19 mouse cellular contexts compared by ENCODE assay signal in the genomic region with DNA sequence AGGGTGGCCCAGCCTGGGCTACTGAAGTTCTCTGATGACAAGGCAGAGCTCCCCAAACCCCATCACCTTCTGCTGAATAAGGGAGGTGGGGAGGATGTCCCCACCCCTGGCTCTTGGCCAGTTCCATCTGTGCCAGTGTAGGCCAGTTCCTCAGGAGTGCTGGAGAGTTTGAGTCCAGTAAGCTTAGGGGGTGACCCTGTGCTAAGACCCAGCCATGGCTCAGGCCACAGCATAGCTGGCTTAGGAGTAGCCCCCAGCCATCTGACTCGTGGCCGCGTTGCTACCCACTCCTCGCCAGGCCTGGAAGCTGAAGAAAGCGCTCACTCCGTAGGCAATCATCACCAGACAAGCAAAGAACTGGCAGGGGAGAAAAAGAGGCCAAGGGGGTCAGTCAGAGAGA. TPM values are rescaled to one million over a fixed set of nuclear protein-coding genes. Genes with fewer than 3 reads are reported as not detected.
DNase-seq lines count a peak whose midpoint lies in the region; ATAC-seq and TF ChIP-seq lines count a peak whose summit lies in the region.
"Had no signal": no experiment of that assay in that cellular context is flagged by ENCODE, and none has a peak within 500 bp of the region (broad histone marks: within the 10 kb centered on the region; RNA-seq: fewer than 3 reads in every experiment).

No protein-coding gene starts in this region.

- TF ChIP-seq CTCF in stomach, postnatal 0 days (IDR thresholded peaks at IDR 0.05; ENCODE audit: low read depth): no peak

- no peaks in the 10 kb centered on the region for H3K9me3 ChIP-seq in hindbrain, embryonic 10.5 days
- no peaks in the 10 kb centered on the region for H3K9me3 ChIP-seq in hindbrain, embryonic 14.5 days (ENCODE audit: control insufficient read depth, low read length)
- H3K9me3 ChIP-seq in neural tube, embryonic 11.5 days (ENCODE audit: control insufficient read depth, low read length): no peaks in the 10 kb centered on the region
- no peaks in the 10 kb centered on the region for H3K9me3 ChIP-seq in neural tube, embryonic 15.5 days (replicated peaks)
- peaks cover 3% of the 10 kb centered on the region; the same call in 1 of the 2 replicates for H3K9me3 ChIP-seq in midbrain, embryonic 11.5 days (ENCODE audit: control insufficient read depth, low read length)
- H3K9me3 ChIP-seq in stomach, postnatal 0 days (ENCODE audit: control insufficient read depth, low read length): no peaks in the 10 kb centered on the region
- H3K9me3 ChIP-seq in heart, embryonic 12.5 days (replicated peaks): no peaks in the 10 kb centered on the region
- H3K9me3 ChIP-seq: intestine, embryonic 15.5 days; lung, embryonic 15.5 days had no signal

- H3K36me3 ChIP-seq in hindbrain, embryonic 10.5 days: peaks cover 61% of the 10 kb centered on the region
- peaks cover 45% of the 10 kb centered on the region for H3K36me3 ChIP-seq in hindbrain, embryonic 14.5 days (replicated peaks; ENCODE audit: control insufficient read depth, insufficient read depth)
- peaks cover 9% of the 10 kb centered on the region; the same call in 1 of the 2 replicates for H3K36me3 ChIP-seq in neural tube, embryonic 11.5 days (ENCODE audit: control insufficient read depth, insufficient read depth, low read length)
- H3K36me3 ChIP-seq in neural tube, embryonic 15.5 days: peaks cover 41% of the 10 kb centered on the region
- H3K36me3 ChIP-seq in midbrain, embryonic 11.5 days (ENCODE audit: control insufficient read depth, insufficient read depth, low read length): peaks cover 25% of the 10 kb centered on the region
- peaks cover 32% of the 10 kb centered on the region for H3K36me3 ChIP-seq in stomach, postnatal 0 days (ENCODE audit: control insufficient read depth, insufficient read depth, low read length)
- peaks cover 41% of the 10 kb centered on the region for H3K36me3 ChIP-seq in heart, embryonic 12.5 days

- DNase-seq in hindbrain, embryonic 10.5 days (ENCODE audit: low spot score): no peak
- no peak for DNase-seq in hindbrain, embryonic 14.5 days (ENCODE audit: low spot score)
- no peak for DNase-seq in neural tube, embryonic 11.5 days (ENCODE audit: low spot score)
- no peak for DNase-seq in midbrain, embryonic 11.5 days (ENCODE audit: low spot score, missing footprints)
- no peak for DNase-seq in stomach, postnatal 0 days (ENCODE audit: low spot score)
- no peak for DNase-seq in embryo, embryonic 10 days (ENCODE audit: low spot score)
- DNase-seq: adrenal gland, postnatal 36 days; cerebellum, adult 8-10 months; gastrocnemius, postnatal 25 days; kidney, postnatal 25 days; layer of hippocampus, adult 9-11 months; thymus, postnatal 4 days had no signal

- no peak overlapping the region for H3K4me3 ChIP-seq in hindbrain, embryonic 10.5 days
- H3K4me3 ChIP-seq in hindbrain, embryonic 14.5 days (replicated peaks; ENCODE audit: low read length): no peak overlapping the region
- H3K4me3 ChIP-seq in neural tube, embryonic 11.5 days (ENCODE audit: low read depth, low read length): no peak overlapping the region
- no peak overlapping the region for H3K4me3 ChIP-seq in neural tube, embryonic 15.5 days (replicated peaks)
- H3K4me3 ChIP-seq in midbrain, embryonic 11.5 days (ENCODE audit: low read depth, low read length): no peak overlapping the region
- no peak overlapping the region for H3K4me3 ChIP-seq in stomach, postnatal 0 days (ENCODE audit: low read depth, low read length)
- H3K4me3 ChIP-seq in heart, embryonic 12.5 days: no peak overlapping the region
- H3K4me3 ChIP-seq: intestine, embryonic 15.5 days; lung, embryonic 15.5 days had no signal

- no peak for TF ChIP-seq EP300 in stomach, postnatal 0 days (optimal IDR thresholded peaks at IDR 0.05)

- H3K4me2 ChIP-seq in hindbrain, embryonic 14.5 days (replicated peaks): no peak overlapping the region
- no peak overlapping the region for H3K4me2 ChIP-seq in neural tube, embryonic 11.5 days (ENCODE audit: low read depth)
- no peak overlapping the region for H3K4me2 ChIP-seq in neural tube, embryonic 15.5 days
- H3K4me2 ChIP-seq in midbrain, embryonic 11.5 days: no peak overlapping the region
- no peak overlapping the region for H3K4me2 ChIP-seq in stomach, postnatal 0 days (replicated peaks; ENCODE audit: low read depth)
- H3K4me2 ChIP-seq in heart, embryonic 12.5 days: no peak overlapping the region
- H3K4me2 ChIP-seq: heart, embryonic 11.5 days; intestine, embryonic 15.5 days; lung, embryonic 15.5 days had no signal

- H3K9ac ChIP-seq in hindbrain, embryonic 14.5 days: no peak overlapping the region
- H3K9ac ChIP-seq in neural tube, embryonic 11.5 days (ENCODE audit: low read length): no peak overlapping the region
- H3K9ac ChIP-seq in neural tube, embryonic 15.5 days (replicated peaks): no peak overlapping the region
- H3K9ac ChIP-seq in midbrain, embryonic 11.5 days (ENCODE audit: low read length): no peak overlapping the region
- H3K9ac ChIP-seq in stomach, postnatal 0 days (ENCODE audit: low read length): no peak overlapping the region
- H3K9ac ChIP-seq in heart, embryonic 12.5 days: no peak overlapping the region
- H3K9ac ChIP-seq: intestine, embryonic 15.5 days; lung, embryonic 15.5 days had no signal

- ATAC-seq in hindbrain, embryonic 14.5 days (ENCODE audit: low FRiP score): no peak
- 0 out of 2 replicates have a peak, but pooled peaks have one; percentile 31 for ATAC-seq in neural tube, embryonic 11.5 days (ENCODE audit: insufficient read depth, low FRiP score, low TSS enrichment)
- no peak for ATAC-seq in neural tube, embryonic 15.5 days (ENCODE audit: low FRiP score)
- ATAC-seq in midbrain, embryonic 11.5 days (ENCODE audit: low FRiP score): peak; percentile 46; the same call in 1 of the 2 replicates
- no peak for ATAC-seq in stomach, postnatal 0 days (ENCODE audit: low FRiP score, low TSS enrichment)
- no peak; the same call in 1 of the 2 replicates for ATAC-seq in heart, embryonic 12.5 days (ENCODE audit: insufficient number of reproducible peaks, low FRiP score)
- ATAC-seq: activated CD4-positive, CD25-positive, alpha-beta regulatory T cell, adult 4 months; intestine, embryonic 15.5 days; Patski had no signal

- 78% methylated on average over 6 of the region's 6 CpGs for WGBS in hindbrain, embryonic 10.5 days
- 84% methylated on average over 6 of the region's 6 CpGs for WGBS in hindbrain, embryonic 14.5 days
- WGBS in neural tube, embryonic 11.5 days: 82% methylated on average over 6 of the region's 6 CpGs
- 87% methylated on average over 6 of the region's 6 CpGs for WGBS in neural tube, embryonic 15.5 days
- 87% methylated on average over 6 of the region's 6 CpGs for WGBS in midbrain, embryonic 11.5 days
- 85% methylated on average over 6 of the region's 6 CpGs for WGBS in stomach, postnatal 0 days
- 80% methylated on average over 6 of the region's 6 CpGs for WGBS in heart, embryonic 12.5 days

- H3K27me3 ChIP-seq in hindbrain, embryonic 10.5 days (ENCODE audit: insufficient read depth, poor library complexity, severe bottlenecking): no peaks in the 10 kb centered on the region
- H3K27me3 ChIP-seq in hindbrain, embryonic 14.5 days (ENCODE audit: control insufficient read depth, insufficient read depth, low read length): no peaks in the 10 kb centered on the region
- H3K27me3 ChIP-seq in neural tube, embryonic 11.5 days (ENCODE audit: control insufficient read depth, insufficient read depth, low read length): no peaks in the 10 kb centered on the region
- no peaks in the 10 kb centered on the region for H3K27me3 ChIP-seq in neural tube, embryonic 15.5 days (replicated peaks)
- no peaks in the 10 kb centered on the region for H3K27me3 ChIP-seq in midbrain, embryonic 11.5 days (ENCODE audit: control insufficient read depth, insufficient read depth, low read length)
- H3K27me3 ChIP-seq in stomach, postnatal 0 days (ENCODE audit: control insufficient read depth, insufficient read depth, low read length): no peaks in the 10 kb centered on the region
- H3K27me3 ChIP-seq in heart, embryonic 12.5 days (replicated peaks): no peaks in the 10 kb centered on the region; the same call in 1 of the 2 replicates
- H3K27me3 ChIP-seq: intestine, embryonic 15.5 days; lung, embryonic 15.5 days; Patski had no signal

- H3K27ac ChIP-seq in hindbrain, embryonic 10.5 days: peak overlapping the region; percentile 18; the same call in 1 of the 2 replicates
- no peak overlapping the region for H3K27ac ChIP-seq in hindbrain, embryonic 14.5 days
- H3K27ac ChIP-seq in neural tube, embryonic 11.5 days (ENCODE audit: low read depth, low read length): no peak overlapping the region
- no peak overlapping the region for H3K27ac ChIP-seq in neural tube, embryonic 15.5 days (replicated peaks)
- no peak overlapping the region for H3K27ac ChIP-seq in midbrain, embryonic 11.5 days (ENCODE audit: low read depth, low read length)
- H3K27ac ChIP-seq in stomach, postnatal 0 days (replicated peaks): 0 out of 2 replicates have a peak overlapping the region, but pooled peaks have one; percentile 40
- no peak overlapping the region for H3K27ac ChIP-seq in heart, embryonic 12.5 days (ENCODE audit: poor library complexity, severe bottlenecking)
- H3K27ac ChIP-seq: intestine, embryonic 15.5 days; lung, embryonic 15.5 days had no signal

- 0 out of 2 replicates have a peak, but pooled peaks cover 2% of the 10 kb centered on the region for H3K4me1 ChIP-seq in hindbrain, embryonic 10.5 days (replicated peaks)
- H3K4me1 ChIP-seq in hindbrain, embryonic 14.5 days (replicated peaks; ENCODE audit: control insufficient read depth, insufficient read depth, low read length): no peaks in the 10 kb centered on the region
- H3K4me1 ChIP-seq in neural tube, embryonic 11.5 days (ENCODE audit: control insufficient read depth, insufficient read depth, low read length): no peaks in the 10 kb centered on the region
- 0 out of 2 replicates have a peak, but pooled peaks cover 4% of the 10 kb centered on the region for H3K4me1 ChIP-seq in neural tube, embryonic 15.5 days
- H3K4me1 ChIP-seq in midbrain, embryonic 11.5 days (ENCODE audit: control insufficient read depth, insufficient read depth, low read length): no peaks in the 10 kb centered on the region
- H3K4me1 ChIP-seq in stomach, postnatal 0 days (replicated peaks; ENCODE audit: control insufficient read depth, insufficient read depth): peaks cover 3% of the 10 kb centered on the region; the same call in 1 of the 2 replicates
- H3K4me1 ChIP-seq in heart, embryonic 12.5 days (replicated peaks): no peaks in the 10 kb centered on the region

RNA-seq across cellular contexts. Expression of a gene that starts 9.5 kb away (rescaled TPM):
- polyA plus RNA-seq in hindbrain, embryonic 10.5 days (2016; fragmentation: Nextera tagmentation; extraction: Ambion mirVana): 205 and 217 TPM in 2 replicates
- polyA plus RNA-seq in hindbrain, embryonic 14.5 days (2014; fragmentation: Nextera tagmentation; extraction: Ambion mirVana): 88.2 and 96.3 TPM in 2 replicates
- 89.6 and 95.5 TPM in 2 replicates for polyA plus RNA-seq in neural tube, embryonic 11.5 days (2014; fragmentation: Nextera tagmentation; extraction: Ambion mirVana)
- polyA plus RNA-seq in neural tube, embryonic 15.5 days (2015; fragmentation: Nextera tagmentation; extraction: Ambion mirVana): 179 and 182 TPM in 2 replicates
- polyA plus RNA-seq in midbrain, embryonic 11.5 days (2014; fragmentation: Nextera tagmentation; extraction: Ambion mirVana): 94.6 and 108 TPM in 2 replicates
- polyA plus RNA-seq in stomach, postnatal 0 days (2015; fragmentation: Nextera tagmentation; extraction: Ambion mirVana): 91.2 and 94.2 TPM in 2 replicates
- polyA plus RNA-seq in heart, embryonic 12.5 days (2016; fragmentation: Nextera tagmentation; extraction: Ambion mirVana): 129 and 142 TPM in 2 replicates

RNA-seq across cellular contexts. Expression of a gene that starts 20.2 kb away (rescaled TPM):
- 0.15 and 0.21 TPM in 2 replicates for polyA plus RNA-seq in hindbrain, embryonic 10.5 days (2016; fragmentation: Nextera tagmentation; extraction: Ambion mirVana)
- polyA plus RNA-seq in hindbrain, embryonic 14.5 days (2014; fragmentation: Nextera tagmentation; extraction: Ambion mirVana): 2.0 and 2.2 TPM in 2 replicates
- 0.42 and 0.56 TPM in 2 replicates for polyA plus RNA-seq in neural tube, embryonic 11.5 days (2014; fragmentation: Nextera tagmentation; extraction: Ambion mirVana)
- polyA plus RNA-seq in neural tube, embryonic 15.5 days (2015; fragmentation: Nextera tagmentation; extraction: Ambion mirVana): 3.9 and 8.6 TPM in 2 replicates
- polyA plus RNA-seq in midbrain, embryonic 11.5 days (2014; fragmentation: Nextera tagmentation; extraction: Ambion mirVana): 0.66 TPM in 1 of 2 replicates, not detected in the other
- 164 and 188 TPM in 2 replicates for polyA plus RNA-seq in stomach, postnatal 0 days (2015; fragmentation: Nextera tagmentation; extraction: Ambion mirVana)
- 0.13 TPM in 1 of 2 replicates, not detected in the other for polyA plus RNA-seq in heart, embryonic 12.5 days (2016; fragmentation: Nextera tagmentation; extraction: Ambion mirVana)
- polyA plus RNA-seq: heart, embryonic 11.5 days had no signal

Comparison
In these comparisons a context has a peak if more than half of its experiments do, and no peak if none do; other contexts are left out.
1. H3K27ac ChIP-seq: peak in hindbrain, embryonic 10.5 days (single experiment) and stomach, postnatal 0 days (single experiment); none in hindbrain, embryonic 14.5 days (single experiment), neural tube, embryonic 11.5 days (single experiment), neural tube, embryonic 15.5 days (single experiment), midbrain, embryonic 11.5 days (single experiment) and heart, embryonic 12.5 days (single experiment).
2. ATAC-seq: peak in neural tube, embryonic 11.5 days (single experiment) and midbrain, embryonic 11.5 days (single experiment); none in hindbrain, embryonic 14.5 days (single experiment), neural tube, embryonic 15.5 days (single experiment), stomach, postnatal 0 days (single experiment) and heart, embryonic 12.5 days (single experiment).
3. RNA of a gene that starts 20.2 kb away (polyA plus RNA-seq): 164 to 188 TPM in stomach, postnatal 0 days; 3.9 to 8.6 TPM in neural tube, embryonic 15.5 days, 2.0 to 2.2 TPM in hindbrain, embryonic 14.5 days, 0.66 TPM in midbrain, embryonic 11.5 days, 0.42 to 0.56 TPM in neural tube, embryonic 11.5 days, 0.15 to 0.21 TPM in hindbrain, embryonic 10.5 days and 0.13 TPM in heart, embryonic 12.5 days; every median in the first group is over 10 times any median in the second.